Mouse (Mus musculus) layer of hippocampus, adult 9-11 months (tissue): ENCODE results near the gene Ldb3.

ENCODE experiments used
- DNase-seq: peaks from one replicate; pipeline ENCODE4 v3.0.0; 2022

Gene Ldb3

GRCm38 (mm10) chr14:34590017-34590570 lies 1.6 kb upstream of the Ldb3 start:
- DNase-seq = peak; percentile 50

- DNase-seq = no peak
Observed at GRCm38 (mm10) chr14:34589185-34589713, 767 bp upstream of the Ldb3 start.

GRCm38 (mm10) chr14:34588005-34588404 lies 477 bp downstream of the Ldb3 start:
- no peak for DNase-seq

GRCm38 (mm10) chr14:34586871-34587270 lies 1.6 kb downstream of the Ldb3 start:
- no peak for DNase-seq

GRCm38 (mm10) chr14:34585358-34586105 lies 3.0 kb downstream of the Ldb3 start:
- no peak for DNase-seq

- DNase-seq = no peak
Observed at GRCm38 (mm10) chr14:34582740-34583427, 5.6 kb downstream of the Ldb3 start.

- no peak for DNase-seq
Observed at GRCm38 (mm10) chr14:34576858-34577257, 11.6 kb downstream of the Ldb3 start.

- no peak for DNase-seq
Observed at GRCm38 (mm10) chr14:34574068-34574467, 14.4 kb downstream of the Ldb3 start.

- DNase-seq = no peak
Observed at GRCm38 (mm10) chr14:34573348-34573913, 15.1 kb downstream of the Ldb3 start.

GRCm38 (mm10) chr14:34571610-34572387 lies 16.7 kb downstream of the Ldb3 start:
- no peak for DNase-seq

GRCm38 (mm10) chr14:34570903-34571302 lies 17.6 kb downstream of the Ldb3 start:
- DNase-seq = no peak

GRCm38 (mm10) chr14:34570294-34570693 lies 18.2 kb downstream of the Ldb3 start:
- DNase-seq = peak; percentile 57

- no peak for DNase-seq
Observed at GRCm38 (mm10) chr14:34569534-34570194, 18.8 kb downstream of the Ldb3 start.

GRCm38 (mm10) chr14:34568626-34569025 lies 19.9 kb downstream of the Ldb3 start:
- no peak for DNase-seq

- no peak for DNase-seq
Observed at GRCm38 (mm10) chr14:34567697-34568096, 20.8 kb downstream of the Ldb3 start.

GRCm38 (mm10) chr14:34566530-34566929 lies 22.0 kb downstream of the Ldb3 start:
- no peak for DNase-seq

GRCm38 (mm10) chr14:34565711-34566110 lies 22.8 kb downstream of the Ldb3 start:
- no peak for DNase-seq

GRCm38 (mm10) chr14:34564646-34565045 lies 23.8 kb downstream of the Ldb3 start:
- DNase-seq = no peak

GRCm38 (mm10) chr14:34562393-34562792 lies 26.1 kb downstream of the Ldb3 start:
- DNase-seq = no peak

GRCm38 (mm10) chr14:34561647-34562046 lies 26.8 kb downstream of the Ldb3 start:
- DNase-seq = no peak

GRCm38 (mm10) chr14:34558947-34559346 lies 29.5 kb downstream of the Ldb3 start:
- DNase-seq = no peak

- no peak for DNase-seq
Observed at GRCm38 (mm10) chr14:34555211-34555610, 33.3 kb downstream of the Ldb3 start.
